ENCODE assay signal across 8 mouse cellular contexts in the genomic region with DNA sequence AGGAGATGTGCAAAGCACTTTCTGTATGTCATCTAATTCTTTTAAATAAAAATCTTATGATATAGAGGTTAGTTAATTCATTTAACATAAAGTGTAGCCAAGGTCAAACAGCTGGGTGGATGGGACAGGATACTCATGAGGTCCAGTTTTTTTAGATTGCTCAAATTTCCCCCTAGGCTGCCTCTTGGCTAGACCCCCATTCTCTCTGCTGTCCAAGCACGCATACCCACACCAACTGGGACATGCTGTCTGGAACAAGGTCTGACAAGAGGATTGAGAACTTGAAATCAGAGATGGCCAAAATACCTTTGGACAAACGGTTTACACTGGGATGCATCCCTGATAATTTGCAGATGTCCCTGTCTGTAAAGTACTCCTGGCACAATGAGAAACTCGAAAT.
DNase-seq lines count a peak whose midpoint lies in the region; ATAC-seq lines count a peak whose summit lies in the region.

No protein-coding gene starts in this region.

- WGBS in heart, embryonic 12.5 days = 61% methylated on average over 3 of the region's 3 CpGs
- WGBS in hindbrain, embryonic 12.5 days = 54% methylated on average over 3 of the region's 3 CpGs
- WGBS in midbrain, embryonic 13.5 days = 58% methylated on average over 3 of the region's 3 CpGs

- DNase-seq in heart, postnatal 4 days = no peak
- no peak for DNase-seq in yolk sac, embryonic 10.5 days (ENCODE audit: low spot score)
- no peak for DNase-seq in layer of hippocampus, adult 8-10 months (ENCODE audit: low spot score in 2 of 2)
- DNase-seq in retina, postnatal 1 day = no peak

- peak overlapping the region; percentile 74; the same call in 1 of the 2 replicates for H3K4me3 ChIP-seq in heart, embryonic 12.5 days
- no peak overlapping the region; the same call in 1 of the 2 replicates for H3K4me3 ChIP-seq in brown adipose tissue, adult 24 weeks (ENCODE audit: insufficient read depth, low read depth, low read length)
- H3K4me3 ChIP-seq in hindbrain, embryonic 12.5 days = peak overlapping the region; percentile 68; the same call in 1 of the 2 replicates
- peak overlapping the region; percentile 57; the same call in 1 of the 2 replicates for H3K4me3 ChIP-seq in midbrain, embryonic 13.5 days (replicated peaks)

- no peak for ATAC-seq in heart, embryonic 12.5 days (ENCODE audit: insufficient number of reproducible peaks, low FRiP score)
- ATAC-seq in hindbrain, embryonic 12.5 days (ENCODE audit: low FRiP score) = peak; percentile 21; the same call in 1 of the 2 replicates
- no peak for ATAC-seq in midbrain, embryonic 13.5 days

- peaks cover 4% of the 10 kb centered on the region for H3K4me1 ChIP-seq in heart, embryonic 12.5 days (replicated peaks)
- H3K4me1 ChIP-seq in brown adipose tissue, adult 24 weeks (ENCODE audit: control insufficient read depth, insufficient read depth, insufficient read length, low read length) = no peaks in the 10 kb centered on the region; the same call in 1 of the 2 replicates
- H3K4me1 ChIP-seq in hindbrain, embryonic 12.5 days = peaks cover 8% of the 10 kb centered on the region
- peaks cover 19% of the 10 kb centered on the region for H3K4me1 ChIP-seq in midbrain, embryonic 13.5 days (replicated peaks)

- H3K9ac ChIP-seq in heart, embryonic 12.5 days = peak overlapping the region; percentile 71; the same call in 1 of the 2 replicates
- no peak overlapping the region for H3K9ac ChIP-seq in hindbrain, embryonic 12.5 days
- H3K9ac ChIP-seq in midbrain, embryonic 13.5 days (replicated peaks) = no peak overlapping the region

- no peaks in the 10 kb centered on the region for H3K9me3 ChIP-seq in heart, embryonic 12.5 days (replicated peaks)
- no peaks in the 10 kb centered on the region for H3K9me3 ChIP-seq in hindbrain, embryonic 12.5 days (replicated peaks)
- no peaks in the 10 kb centered on the region for H3K9me3 ChIP-seq in midbrain, embryonic 13.5 days

- H3K27ac ChIP-seq in heart, embryonic 12.5 days (ENCODE audit: poor library complexity, severe bottlenecking) = no peak overlapping the region
- H3K27ac ChIP-seq in brown adipose tissue, adult 24 weeks (replicated peaks; ENCODE audit: low read depth, low read length) = peak overlapping the region; percentile 69; the same call in 1 of the 2 replicates
- H3K27ac ChIP-seq in hindbrain, embryonic 12.5 days = peak overlapping the region; percentile 82; the same call in 1 of the 2 replicates
- H3K27ac ChIP-seq in midbrain, embryonic 13.5 days = peak overlapping the region; percentile 82

- no peaks in the 10 kb centered on the region for H3K27me3 ChIP-seq in heart, embryonic 12.5 days (replicated peaks)
- no peaks in the 10 kb centered on the region for H3K27me3 ChIP-seq in hindbrain, embryonic 12.5 days
- H3K27me3 ChIP-seq in midbrain, embryonic 13.5 days = no peaks in the 10 kb centered on the region; the same call in 1 of the 2 replicates

- H3K4me2 ChIP-seq in heart, embryonic 12.5 days = peak overlapping the region; percentile 82
- H3K4me2 ChIP-seq in hindbrain, embryonic 12.5 days (replicated peaks) = peak overlapping the region; percentile 69
- H3K4me2 ChIP-seq in midbrain, embryonic 13.5 days (replicated peaks) = peak overlapping the region; percentile 60

- H3K36me3 ChIP-seq in heart, embryonic 12.5 days = no peaks in the 10 kb centered on the region
- no peaks in the 10 kb centered on the region for H3K36me3 ChIP-seq in hindbrain, embryonic 12.5 days
- no peaks in the 10 kb centered on the region for H3K36me3 ChIP-seq in midbrain, embryonic 13.5 days
